Comparison of ENCODE assay signal across 22 mouse cellular contexts in genomic region chr13:78644556-78644955, GRCm38 (mm10).
DNase-seq lines count a peak whose midpoint lies in the region; ATAC-seq and TF ChIP-seq lines count a peak whose summit lies in the region.
"Had no signal": no experiment of that assay in that cellular context is flagged by ENCODE, and none has a peak within 500 bp of the region (broad histone marks: within the 10 kb centered on the region; RNA-seq: fewer than 3 reads in every experiment).

No protein-coding gene starts in this region.

- no peaks in the 10 kb centered on the region for H3K36me3 ChIP-seq in heart, embryonic 11.5 days (ENCODE audit: control insufficient read depth, insufficient read depth, low read length)
- no peaks in the 10 kb centered on the region for H3K36me3 ChIP-seq in stomach, embryonic 14.5 days (ENCODE audit: control insufficient read depth, insufficient read depth, low read length)
- H3K36me3 ChIP-seq in stomach, postnatal 0 days (ENCODE audit: control insufficient read depth, insufficient read depth, low read length), result no peaks in the 10 kb centered on the region
- H3K36me3 ChIP-seq: embryonic facial prominence, embryonic 13.5 days; forebrain, embryonic 15.5 days; hindbrain, embryonic 13.5 days; kidney, embryonic 15.5 days; liver, embryonic 13.5 days; lung, embryonic 15.5 days; neural tube, embryonic 13.5 days had no signal

- H3K27me3 ChIP-seq in heart, embryonic 11.5 days (ENCODE audit: control insufficient read depth, insufficient read depth, low read length), result no peaks in the 10 kb centered on the region
- H3K27me3 ChIP-seq in stomach, embryonic 14.5 days (ENCODE audit: control insufficient read depth, insufficient read depth, low read length), result no peaks in the 10 kb centered on the region
- no peaks in the 10 kb centered on the region for H3K27me3 ChIP-seq in stomach, postnatal 0 days (ENCODE audit: control insufficient read depth, insufficient read depth, low read length)
- H3K27me3 ChIP-seq: embryonic facial prominence, embryonic 13.5 days; forebrain, embryonic 15.5 days; hindbrain, embryonic 13.5 days; kidney, embryonic 15.5 days; liver, embryonic 13.5 days; lung, embryonic 15.5 days; neural tube, embryonic 13.5 days had no signal

- WGBS in heart, embryonic 11.5 days (ENCODE audit: insufficient replicate concordance), result 23% methylated on average over 1 of the region's 1 CpGs
- WGBS in stomach, embryonic 14.5 days, result 48% methylated on average over 1 of the region's 1 CpGs
- 38% methylated on average over 1 of the region's 1 CpGs for WGBS in stomach, postnatal 0 days

- no peaks in the 10 kb centered on the region for H3K4me1 ChIP-seq in heart, embryonic 11.5 days (ENCODE audit: control insufficient read depth, insufficient read depth, low read length)
- no peaks in the 10 kb centered on the region for H3K4me1 ChIP-seq in stomach, embryonic 14.5 days (ENCODE audit: control insufficient read depth, insufficient read depth, low read length)
- H3K4me1 ChIP-seq in stomach, postnatal 0 days (replicated peaks; ENCODE audit: control insufficient read depth, insufficient read depth), result no peaks in the 10 kb centered on the region
- H3K4me1 ChIP-seq: embryonic facial prominence, embryonic 13.5 days; kidney, embryonic 15.5 days; liver, embryonic 13.5 days had no signal

- H3K27ac ChIP-seq in heart, embryonic 11.5 days (ENCODE audit: low read depth, low read length), result no peak overlapping the region
- H3K27ac ChIP-seq in layer of hippocampus, adult 2 months, result peak overlapping the region; percentile 24
- 0 out of 2 replicates have a peak overlapping the region, but pooled peaks have one; percentile 48 for H3K27ac ChIP-seq in stomach, embryonic 14.5 days (ENCODE audit: low read length)
- no peak overlapping the region for H3K27ac ChIP-seq in stomach, postnatal 0 days (replicated peaks)
- H3K27ac ChIP-seq: embryonic facial prominence, embryonic 13.5 days; forebrain, embryonic 15.5 days; hindbrain, embryonic 13.5 days; kidney, embryonic 15.5 days; left cerebral cortex, adult 2 months; liver, embryonic 13.5 days; lung, embryonic 15.5 days; neural tube, embryonic 13.5 days had no signal

- H3K4me3 ChIP-seq in heart, embryonic 11.5 days (ENCODE audit: low read depth, low read length), result no peak overlapping the region
- no peak overlapping the region for H3K4me3 ChIP-seq in layer of hippocampus, adult 2 months
- no peak overlapping the region for H3K4me3 ChIP-seq in stomach, embryonic 14.5 days (ENCODE audit: low read depth, low read length)
- no peak overlapping the region for H3K4me3 ChIP-seq in stomach, postnatal 0 days (ENCODE audit: low read depth, low read length)
- H3K4me3 ChIP-seq: embryonic facial prominence, embryonic 13.5 days; forebrain, embryonic 15.5 days; hindbrain, embryonic 13.5 days; kidney, embryonic 15.5 days; left cerebral cortex, adult 2 months; liver, embryonic 13.5 days; lung, embryonic 15.5 days; myocyte; neural tube, embryonic 13.5 days had no signal

- no peak for ATAC-seq in heart, embryonic 11.5 days (replicated peaks; ENCODE audit: insufficient number of reproducible peaks, low FRiP score, low TSS enrichment)
- no peak for ATAC-seq in stomach, embryonic 14.5 days (ENCODE audit: insufficient number of reproducible peaks, insufficient read depth, low FRiP score, low read depth)
- no peak for ATAC-seq in stomach, postnatal 0 days (ENCODE audit: low FRiP score, low TSS enrichment)
- ATAC-seq: forebrain, embryonic 15.5 days; midbrain, embryonic 16.5 days had no signal

- peak; percentile 97 for DNase-seq in heart, adult 11 months
- DNase-seq in layer of hippocampus, adult 2 months (ENCODE audit: low spot score in 2 of 2), result no peak
- no peak for DNase-seq in layer of hippocampus, postnatal 14 days (ENCODE audit: low spot score in 2 of 2)
- no peak for DNase-seq in stomach, postnatal 0 days (ENCODE audit: low spot score)
- no peak for DNase-seq in cerebellum, adult 18-20 months
- DNase-seq: adrenal gland, adult 8-10 months; cerebellum, adult 2 months; cerebellum, postnatal 25 days; kidney, adult 11 months; kidney, postnatal 36 days; liver, embryonic 13.5 days had no signal

- no peak for TF ChIP-seq CTCF in layer of hippocampus, adult 2 months (conservative IDR thresholded peaks at IDR 0.05)
- no peak for TF ChIP-seq CTCF in stomach, postnatal 0 days (IDR thresholded peaks at IDR 0.05; ENCODE audit: low read depth)

- no peak for TF ChIP-seq EP300 in stomach, postnatal 0 days (optimal IDR thresholded peaks at IDR 0.05)

- no peaks in the 10 kb centered on the region for H3K9me3 ChIP-seq in heart, embryonic 11.5 days (replicated peaks; ENCODE audit: control insufficient read depth, low read length)
- no peaks in the 10 kb centered on the region for H3K9me3 ChIP-seq in stomach, embryonic 14.5 days (ENCODE audit: control insufficient read depth, low read depth, low read length)
- no peaks in the 10 kb centered on the region for H3K9me3 ChIP-seq in stomach, postnatal 0 days (ENCODE audit: control insufficient read depth, low read length)
- H3K9me3 ChIP-seq: embryonic facial prominence, embryonic 13.5 days; forebrain, embryonic 15.5 days; hindbrain, embryonic 13.5 days; kidney, embryonic 15.5 days; liver, embryonic 13.5 days; lung, embryonic 15.5 days; neural tube, embryonic 13.5 days had no signal

- H3K9ac ChIP-seq in heart, embryonic 11.5 days (ENCODE audit: low read depth, low read length), result no peak overlapping the region
- H3K9ac ChIP-seq in stomach, embryonic 14.5 days (replicated peaks; ENCODE audit: low read depth, low read length), result no peak overlapping the region
- no peak overlapping the region for H3K9ac ChIP-seq in stomach, postnatal 0 days (ENCODE audit: low read length)
- H3K9ac ChIP-seq: embryonic facial prominence, embryonic 13.5 days; forebrain, embryonic 15.5 days; hindbrain, embryonic 13.5 days; kidney, embryonic 15.5 days; liver, embryonic 13.5 days; lung, embryonic 15.5 days; neural tube, embryonic 13.5 days had no signal

- H3K4me2 ChIP-seq in heart, embryonic 11.5 days, result no peak overlapping the region
- no peak overlapping the region for H3K4me2 ChIP-seq in stomach, embryonic 14.5 days (replicated peaks; ENCODE audit: low read depth, low read length)
- H3K4me2 ChIP-seq in stomach, postnatal 0 days (replicated peaks; ENCODE audit: low read depth), result no peak overlapping the region
- H3K4me2 ChIP-seq: embryonic facial prominence, embryonic 13.5 days; forebrain, embryonic 15.5 days; hindbrain, embryonic 13.5 days; kidney, embryonic 15.5 days; liver, embryonic 13.5 days; lung, embryonic 15.5 days; neural tube, embryonic 13.5 days had no signal

Comparison
In these comparisons a context has a peak if more than half of its experiments do, and no peak if none do; other contexts are left out.
1. H3K27ac ChIP-seq: peak in layer of hippocampus, adult 2 months (single experiment) and stomach, embryonic 14.5 days (single experiment); none in heart, embryonic 11.5 days (single experiment) and stomach, postnatal 0 days (single experiment).